Mouse (Mus musculus) lung, embryonic 16.5 days (tissue): ENCODE data around the gene Cpt1b. TPM values are rescaled to one million over a fixed set of nuclear protein-coding genes. Genes with fewer than 3 reads are reported as not detected.

Experiments
- ATAC-seq: fragments of 200-750 bp; cut with Nextera tagmentation; 2 replicates; pipeline ENCODE4 v1.8.0; 2017; ENCODE audit warnings: low read depth, mild to moderate bottlenecking, moderate library complexity
- H3K27ac ChIP-seq: fragments of 300-500 bp; sonication (generic); 2 replicates; pipeline ENCODE4 v1.5.1; 2014; ENCODE audit warnings: mild to moderate bottlenecking, control low read depth, low read length
- H3K27me3 ChIP-seq: fragments of 300-500 bp; sonication (generic); 2 replicates; pipeline ENCODE4 v1.6.1; 2014; ENCODE audit warnings: low read depth, low read length, mixed read lengths; ENCODE audit not compliant: control insufficient read depth, insufficient read depth
- H3K36me3 ChIP-seq: fragments of 300-500 bp; sonication (generic); 2 replicates; pipeline ENCODE4 v1.6.1; 2014; ENCODE audit warnings: low read length; ENCODE audit not compliant: control insufficient read depth, insufficient read depth
- H3K4me1 ChIP-seq: fragments of 300-500 bp; sonication (generic); replicated peaks from 2 replicates; pipeline ENCODE4 v1.6.1; 2014; ENCODE audit warnings: low read length, mixed read lengths; ENCODE audit not compliant: control insufficient read depth, insufficient read depth
- H3K4me2 ChIP-seq: fragments of 300-500 bp; sonication (generic); 2 replicates; pipeline ENCODE4 v1.6.1; 2014; ENCODE audit warnings: low read depth, low read length, control low read depth
- H3K4me3 ChIP-seq: fragments of 300-500 bp; sonication (generic); 2 replicates; pipeline ENCODE4 v1.5.1; 2014; ENCODE audit warnings: mild to moderate bottlenecking, low read length, control low read depth
- H3K9ac ChIP-seq: fragments of 300-500 bp; sonication (generic); 2 replicates; pipeline ENCODE4 v1.6.1; 2014; ENCODE audit warnings: low read length, control low read depth
- H3K9me3 ChIP-seq: fragments of 300-500 bp; sonication (generic); 2 replicates; pipeline ENCODE4 v1.6.1; 2016; ENCODE audit warnings: low read length; ENCODE audit not compliant: control insufficient read depth
- WGBS: fragments of 180-500 bp; shearing (Covaris S2); extraction: QIAGEN DNeasy Blood & Tissue Kit; methylation state at CpG from one replicate; pipeline ENCODE4 v1.1.7; 2014; 5-methylcytosine and 5-hydroxymethylcytosine counted together
- polyA plus RNA-seq: library from polyadenylated mRNA; unstranded; fragments of >200 nt; fragmentation: Nextera tagmentation; extraction: Ambion mirVana; gene quantifications from 2 replicates; pipeline ENCODE4 v1.2.1, GENCODE M21; 2015

Gene Cpt1b
- polyA plus RNA-seq, 1 experiment from 2014 or later, result 5.7 TPM

GRCm38 (mm10) chr15:89377938-89378828 lies 47.5 kb downstream of the Cpt1b start:
- no peaks in the 10 kb centered on the region for H3K36me3 ChIP-seq
- WGBS, result 10% methylated on average over 46 of the region's 46 CpGs
- ATAC-seq, result no peak
- peak overlapping the region; percentile 47 for H3K4me3 ChIP-seq
- H3K9me3 ChIP-seq, result no peaks in the 10 kb centered on the region
- no peak overlapping the region for H3K27ac ChIP-seq
- peaks cover 41% of the 10 kb centered on the region for H3K27me3 ChIP-seq
- peak overlapping the region; percentile 53 for H3K9ac ChIP-seq
- peak overlapping the region; percentile 72 for H3K4me2 ChIP-seq
- H3K4me1 ChIP-seq, result peaks cover 20% of the 10 kb centered on the region

DNA sequence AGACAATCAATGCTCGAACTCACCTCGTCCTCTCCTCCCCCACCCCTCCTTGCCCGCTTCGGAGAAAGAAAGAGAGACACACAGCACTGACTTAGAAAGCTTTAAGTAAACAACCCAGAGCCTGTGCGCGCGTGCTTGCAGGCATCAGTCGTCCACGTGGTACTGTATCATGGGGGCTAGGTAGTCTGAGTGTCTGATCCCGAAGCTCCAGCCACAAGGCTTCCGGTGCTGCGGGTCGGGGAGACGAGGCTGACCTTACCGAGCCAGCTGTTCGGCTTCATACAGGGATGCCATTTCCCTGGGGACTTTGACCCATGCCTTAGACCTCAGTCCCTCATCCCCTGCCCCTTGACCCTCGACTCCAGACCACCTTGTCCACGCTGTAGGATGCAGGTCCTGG lies 48.3 kb downstream of the Cpt1b start:
- no peak overlapping the region; the same call in 1 of the 2 replicates for H3K4me3 ChIP-seq
- H3K27me3 ChIP-seq, result peaks cover 41% of the 10 kb centered on the region
- 0 out of 2 replicates have a peak, but pooled peaks cover 2% of the 10 kb centered on the region for H3K36me3 ChIP-seq
- no peak for ATAC-seq
- peaks cover 27% of the 10 kb centered on the region for H3K4me1 ChIP-seq
- WGBS, result 5% methylated on average over 18 of the region's 18 CpGs
- no peak overlapping the region for H3K9ac ChIP-seq
- H3K4me2 ChIP-seq, result no peak overlapping the region
- H3K9me3 ChIP-seq, result no peaks in the 10 kb centered on the region
- H3K27ac ChIP-seq, result no peak overlapping the region

- no peak for ATAC-seq
- H3K9ac ChIP-seq, result no peak within 1 kb of the TSS
- H3K4me1 ChIP-seq, result peaks cover 27% of the 10 kb centered on the region
- no peaks in the 10 kb centered on the region for H3K9me3 ChIP-seq
- H3K27ac ChIP-seq, result no peak within 1 kb of the TSS
- H3K4me3 ChIP-seq, result no peak within 1 kb of the TSS; the same call in 1 of the 2 replicates
- peaks cover 5% of the 10 kb centered on the region for H3K36me3 ChIP-seq
- 26% methylated on average over 16 of the region's 16 CpGs for WGBS
- H3K27me3 ChIP-seq, result peaks cover 41% of the 10 kb centered on the region
- H3K4me2 ChIP-seq, result no peak within 1 kb of the TSS
These were observed 48.7 kb downstream of the Cpt1b start, which contains the start of gene Tymp for GRCm38 (mm10) chr15:89376957-89377356. Gene Tymp, minus strand, starts transcription at chr15:89377039.

- peaks cover 27% of the 10 kb centered on the region for H3K4me1 ChIP-seq
- H3K9ac ChIP-seq, result no peak overlapping the region
- ATAC-seq, result no peak
- no peaks in the 10 kb centered on the region for H3K9me3 ChIP-seq
- H3K4me2 ChIP-seq, result no peak overlapping the region
- 66% methylated on average over 7 of the region's 7 CpGs for WGBS
- H3K36me3 ChIP-seq, result peaks cover 13% of the 10 kb centered on the region
- H3K27me3 ChIP-seq, result peaks cover 41% of the 10 kb centered on the region
- H3K27ac ChIP-seq, result no peak overlapping the region
- H3K4me3 ChIP-seq, result no peak overlapping the region
These were observed 49.6 kb downstream of the Cpt1b start for GRCm38 (mm10) chr15:89376040-89376439.

DNA sequence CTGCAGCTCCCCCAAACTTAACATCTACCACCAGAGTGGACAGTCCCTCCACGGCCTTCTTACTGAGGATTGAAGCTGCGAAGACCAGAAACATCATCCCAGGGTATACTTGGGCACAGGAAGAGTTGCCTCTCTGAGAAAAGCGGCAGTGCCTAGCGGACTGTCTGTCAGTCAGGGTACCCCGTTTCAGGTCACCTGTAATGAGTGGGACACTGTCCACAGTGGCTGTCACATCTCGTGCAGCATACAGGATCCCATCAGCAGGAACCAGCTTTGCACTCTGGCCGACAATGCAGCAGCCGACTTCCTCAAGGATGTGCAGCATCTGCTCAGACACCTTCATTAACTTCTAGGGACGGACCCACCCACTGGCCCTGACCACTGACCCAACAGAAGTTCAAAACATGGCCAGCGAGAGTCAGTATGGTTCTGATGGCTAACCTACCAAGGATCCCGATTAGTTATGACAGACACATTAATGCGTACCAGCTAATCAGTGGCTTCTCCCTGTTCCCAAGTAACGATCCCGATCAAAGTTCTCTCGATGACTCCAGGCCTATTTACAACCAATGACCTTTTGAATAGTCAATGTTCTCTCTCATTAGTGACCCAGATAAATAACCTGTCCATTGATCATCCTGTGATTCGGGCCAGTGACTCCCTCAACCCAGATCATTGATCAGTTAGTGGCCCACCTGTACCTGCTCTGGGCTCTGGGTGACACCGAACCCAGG lies 50.7 kb downstream of the Cpt1b start:
- Histone ChIP-seq H3K4me2 (no peak overlapping the region), H3K27ac (no peak overlapping the region), H3K36me3 (peaks cover 21% of the 10 kb centered on the region), H3K9ac (no peak overlapping the region), H3K4me1 (peaks cover 27% of the 10 kb centered on the region), H3K4me3 (no peak overlapping the region), H3K27me3 (peaks cover 37% of the 10 kb centered on the region), H3K9me3 (no peaks in the 10 kb centered on the region)
- no peak for ATAC-seq
- WGBS, result 90% methylated on average over 17 of the region's 17 CpGs

GRCm38 (mm10) chr15:89374340-89374739 lies 51.3 kb downstream of the Cpt1b start:
- peak overlapping the region; percentile 97 for H3K27ac ChIP-seq
- H3K4me2 ChIP-seq, result peak overlapping the region; percentile 94
- H3K9me3 ChIP-seq, result no peaks in the 10 kb centered on the region
- peaks cover 33% of the 10 kb centered on the region for H3K27me3 ChIP-seq
- ATAC-seq, result no peak
- H3K4me3 ChIP-seq, result peak overlapping the region; percentile 81
- H3K9ac ChIP-seq, result peak overlapping the region; percentile 91
- 53% methylated on average over 9 of the region's 9 CpGs for WGBS
- H3K4me1 ChIP-seq, result peaks cover 25% of the 10 kb centered on the region
- H3K36me3 ChIP-seq, result peaks cover 28% of the 10 kb centered on the region

- Histone ChIP-seq H3K9ac (peak within 1 kb of the TSS; percentile 91), H3K4me1 (peaks cover 22% of the 10 kb centered on the region), H3K4me2 (peak within 1 kb of the TSS; percentile 94), H3K27me3 (peaks cover 28% of the 10 kb centered on the region), H3K9me3 (no peaks in the 10 kb centered on the region), H3K27ac (peak within 1 kb of the TSS; percentile 97), H3K36me3 (peaks cover 31% of the 10 kb centered on the region), H3K4me3 (peak within 1 kb of the TSS; percentile 81)
- peak; percentile 85 for ATAC-seq
- WGBS, result under 1% methylated on average over 42 of the region's 42 CpGs
These were observed 51.9 kb downstream of the Cpt1b start, which contains the start of gene Sco2 for GRCm38 (mm10) chr15:89373762-89374248. Gene Sco2, minus strand, starts transcription at chr15:89373846.

DNA sequence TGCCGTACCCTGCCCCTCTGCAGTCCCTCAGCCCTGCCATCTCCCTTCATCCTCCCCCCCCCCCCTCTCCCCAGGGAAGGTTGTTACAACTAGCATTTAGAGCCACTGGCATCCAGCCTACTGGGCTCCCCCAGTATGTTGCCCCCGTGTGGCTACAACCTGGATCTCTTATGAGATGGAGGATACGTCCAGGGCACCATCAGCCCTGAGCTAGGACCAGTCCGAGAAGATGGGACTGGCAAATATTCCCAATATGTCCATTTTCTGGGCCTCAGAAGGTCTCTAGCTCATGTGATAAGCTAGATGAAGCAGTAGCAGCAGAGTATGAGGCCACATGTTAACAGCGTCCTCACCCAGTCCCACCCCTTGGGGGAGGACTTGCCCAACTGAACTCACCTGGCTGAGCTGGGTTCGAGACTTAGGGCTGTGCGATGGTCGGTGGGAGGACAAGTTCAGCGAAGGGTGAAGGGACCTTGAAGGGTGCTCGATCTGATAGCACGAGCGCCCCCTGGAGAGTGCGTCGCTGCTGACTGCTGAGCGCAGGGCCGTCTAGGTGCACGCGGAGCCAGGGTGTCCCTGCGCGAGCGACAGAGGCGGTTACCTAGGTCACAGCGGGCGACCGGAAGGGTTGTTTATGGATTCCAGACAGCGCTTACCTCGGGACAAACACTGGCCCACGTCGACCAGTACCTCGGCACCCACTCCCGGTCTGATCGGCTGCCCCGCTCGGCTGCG lies 52.5 kb downstream of the Cpt1b start:
- no peaks in the 10 kb centered on the region for H3K9me3 ChIP-seq
- H3K9ac ChIP-seq, result peak overlapping the region; percentile 91
- peak; percentile 90 for ATAC-seq
- H3K27me3 ChIP-seq, result peaks cover 22% of the 10 kb centered on the region
- H3K4me3 ChIP-seq, result peak overlapping the region; percentile 81
- peak overlapping the region; percentile 94 for H3K4me2 ChIP-seq
- H3K36me3 ChIP-seq, result peaks cover 36% of the 10 kb centered on the region
- H3K4me1 ChIP-seq, result peaks cover 16% of the 10 kb centered on the region
- 1% methylated on average over 35 of the region's 35 CpGs for WGBS
- peak overlapping the region; percentile 97 for H3K27ac ChIP-seq
